27 mouse cellular contexts compared by ENCODE assay signal in the genomic region with DNA sequence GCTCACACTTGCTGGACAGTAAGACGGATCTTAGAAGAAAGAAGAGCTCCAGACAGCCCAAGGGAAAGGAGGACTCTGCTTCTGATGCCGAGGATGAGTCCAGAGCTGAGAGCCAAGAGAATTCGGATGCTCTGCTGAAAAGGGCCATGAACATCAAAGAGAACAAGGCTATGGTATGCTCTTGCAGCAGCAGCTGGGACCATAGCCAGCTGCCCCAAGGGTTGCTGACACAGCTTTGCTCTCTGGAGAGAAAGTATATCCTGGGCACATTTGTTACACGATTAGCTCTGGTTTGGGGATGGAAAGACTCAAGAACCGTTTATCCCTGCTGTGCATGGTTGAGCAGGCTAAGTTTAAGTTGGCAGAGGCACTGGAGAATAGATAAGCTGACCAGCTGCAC.
DNase-seq lines count a peak whose midpoint lies in the region; ATAC-seq and TF ChIP-seq lines count a peak whose summit lies in the region.
"Had no signal": no experiment of that assay in that cellular context is flagged by ENCODE, and none has a peak within 500 bp of the region (broad histone marks: within the 10 kb centered on the region; RNA-seq: fewer than 3 reads in every experiment).

No protein-coding gene starts in this region.

- no peak overlapping the region for H3K4me2 ChIP-seq in lung, embryonic 14.5 days
- H3K4me2 ChIP-seq: embryonic facial prominence, embryonic 13.5 days; heart, embryonic 12.5 days; kidney, embryonic 15.5 days; liver, embryonic 12.5 days; midbrain, embryonic 13.5 days; neural tube, embryonic 12.5 days had no signal

- DNase-seq in adrenal gland, postnatal 14 days, result peak; percentile 31
- DNase-seq in adrenal gland, postnatal 25 days, result no peak
- peak; percentile 43 for DNase-seq in lung, embryonic 14.5 days
- no peak for DNase-seq in lung, adult 2 months
- DNase-seq in 3T3-L1 (ENCODE audit: low read depth, low spot score), result peak; percentile 35
- DNase-seq in brain, adult 2 months (ENCODE audit: low read depth, low spot score), result peak; percentile 21
- no peak for DNase-seq in layer of hippocampus, adult 9-10 months (ENCODE audit: low spot score)
- DNase-seq: cerebellum, adult 18-20 months; cerebellum, postnatal 14 days; gastrocnemius, postnatal 10 days; heart, postnatal 10 days; kidney, postnatal 4 days; left cerebral cortex, postnatal 4 days; lung, adult 18-20 months had no signal

- ATAC-seq in lung, embryonic 14.5 days (ENCODE audit: insufficient read depth), result peak; percentile 41; the same call in 1 of the 2 replicates
- no peak for ATAC-seq in erythroblast, adult 5-6 weeks (replicated peaks; ENCODE audit: low FRiP score, poor library complexity, severe bottlenecking)
- ATAC-seq: activated CD4-positive, CD25-positive, alpha-beta regulatory T cell, adult 4 months; CD4-positive, CD25-positive, alpha-beta regulatory T cell, adult 4 months; forebrain, embryonic 16.5 days; intestine, postnatal 0 days; liver, embryonic 12.5 days; midbrain, embryonic 13.5 days had no signal

- H3K27ac ChIP-seq in lung, embryonic 14.5 days (ENCODE audit: low read depth), result no peak overlapping the region
- H3K27ac ChIP-seq: embryonic facial prominence, embryonic 13.5 days; hindbrain, embryonic 10.5 days; kidney, embryonic 15.5 days; left cerebral cortex, adult 2 months; liver, embryonic 12.5 days; midbrain, embryonic 13.5 days; neural tube, embryonic 12.5 days had no signal

- H3K4me1 ChIP-seq in lung, embryonic 14.5 days (ENCODE audit: insufficient read depth), result no peaks in the 10 kb centered on the region
- H3K4me1 ChIP-seq in lung, adult 2 months (ENCODE audit: control insufficient read depth, insufficient read depth, low read length), result no peaks in the 10 kb centered on the region
- H3K4me1 ChIP-seq: embryonic facial prominence, embryonic 13.5 days; heart, embryonic 12.5 days; hindbrain, embryonic 10.5 days; kidney, embryonic 15.5 days; liver, embryonic 12.5 days; midbrain, embryonic 13.5 days; neural tube, embryonic 12.5 days had no signal

- H3K9ac ChIP-seq in lung, embryonic 14.5 days, result no peak overlapping the region
- H3K9ac ChIP-seq: embryonic facial prominence, embryonic 13.5 days; heart, embryonic 12.5 days; kidney, embryonic 15.5 days; liver, embryonic 12.5 days; midbrain, embryonic 13.5 days; neural tube, embryonic 12.5 days had no signal

- 67% methylated on average over 5 of the region's 5 CpGs for WGBS in lung, embryonic 14.5 days
- WGBS in lung, adult 2 months, result 69% methylated on average over 5 of the region's 5 CpGs

- no peak for TF ChIP-seq POLR2A in lung, adult 2 months (IDR thresholded peaks at IDR 0.05; ENCODE audit: borderline replicate concordance, extremely low read depth, low read depth, low read length)

- TF ChIP-seq CTCF in lung, embryonic 14.5 days (IDR thresholded peaks at IDR 0.05; ENCODE audit: low read depth), result no peak
- no peak for TF ChIP-seq CTCF in lung, adult 2 months (IDR thresholded peaks at IDR 0.05; ENCODE audit: insufficient read depth, low read length)

- H3K9me3 ChIP-seq in lung, embryonic 14.5 days (ENCODE audit: low read depth, low read length), result no peaks in the 10 kb centered on the region
- H3K9me3 ChIP-seq: heart, embryonic 12.5 days; kidney, embryonic 15.5 days; liver, embryonic 12.5 days; midbrain, embryonic 13.5 days had no signal

- H3K4me3 ChIP-seq in lung, embryonic 14.5 days (ENCODE audit: low read depth, low read length), result no peak overlapping the region
- H3K4me3 ChIP-seq in lung, adult 2 months (replicated peaks; ENCODE audit: extremely low read depth, low read depth, low read length), result no peak overlapping the region
- H3K4me3 ChIP-seq: embryonic facial prominence, embryonic 13.5 days; heart, embryonic 12.5 days; hindbrain, embryonic 10.5 days; kidney, embryonic 15.5 days; left cerebral cortex, adult 2 months; liver, embryonic 12.5 days; midbrain, embryonic 13.5 days; neural tube, embryonic 12.5 days had no signal

- no peaks in the 10 kb centered on the region for H3K27me3 ChIP-seq in lung, embryonic 14.5 days (ENCODE audit: insufficient read depth, low read length)
- H3K27me3 ChIP-seq: embryonic facial prominence, embryonic 13.5 days; heart, embryonic 12.5 days; kidney, embryonic 15.5 days; liver, embryonic 12.5 days; midbrain, embryonic 13.5 days; neural tube, embryonic 12.5 days had no signal

- peaks cover 75% of the 10 kb centered on the region for H3K36me3 ChIP-seq in lung, embryonic 14.5 days (ENCODE audit: insufficient read depth)

Comparison
In these comparisons a context has a peak if more than half of its experiments do, and no peak if none do; other contexts are left out.
1. DNase-seq: peak in adrenal gland, postnatal 14 days (single experiment), lung, embryonic 14.5 days (single experiment), 3T3-L1 (single experiment) and brain, adult 2 months (single experiment); none in adrenal gland, postnatal 25 days (single experiment), lung, adult 2 months (single experiment) and layer of hippocampus, adult 9-10 months (single experiment).